Mouse (Mus musculus) heart, postnatal 0 days (tissue): ENCODE data around the gene Map2.

Experiments used
- CTCF ChIP-seq: IDR thresholded peaks from 2 replicates; pipeline ENCODE4 v1.5.1; 2016; ENCODE audit warnings: antibody characterized with exemption, control low read depth, low read depth
- EP300 ChIP-seq: IDR thresholded peaks from 2 replicates; pipeline ENCODE4 v1.6.1; 2016; ENCODE audit warnings: antibody characterized with exemption, low read depth

DNA sequence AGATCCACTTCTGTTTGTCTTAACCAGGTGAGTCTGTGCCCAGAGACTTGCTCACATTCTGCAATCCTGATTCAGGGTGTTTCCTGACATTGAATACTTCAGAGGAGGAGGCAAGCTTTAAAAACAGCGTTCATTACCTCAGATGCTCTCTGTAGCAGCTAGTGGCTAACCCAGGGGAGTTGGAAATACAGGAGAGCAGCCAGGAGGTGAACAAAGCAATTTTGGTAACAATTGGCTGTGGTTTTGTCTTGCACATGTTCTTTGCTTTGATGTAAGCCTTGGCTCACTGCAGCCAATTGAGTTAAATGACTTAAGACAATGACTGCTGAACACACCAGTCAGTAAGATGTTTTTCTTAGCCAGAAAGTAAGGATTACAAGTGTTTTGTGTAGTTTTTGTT lies 48.3 kb downstream of the Map2 start:
- no peak for TF ChIP-seq CTCF
- TF ChIP-seq EP300, result no peak
